Mouse (Mus musculus): ENCODE data around the gene Mlh3. TPM values are rescaled to one million over a fixed set of nuclear protein-coding genes. Genes with fewer than 3 reads are reported as not detected.

The Mlh3 gene
- polyA plus RNA-seq, 1 experiment: 8.1 TPM

DNA sequence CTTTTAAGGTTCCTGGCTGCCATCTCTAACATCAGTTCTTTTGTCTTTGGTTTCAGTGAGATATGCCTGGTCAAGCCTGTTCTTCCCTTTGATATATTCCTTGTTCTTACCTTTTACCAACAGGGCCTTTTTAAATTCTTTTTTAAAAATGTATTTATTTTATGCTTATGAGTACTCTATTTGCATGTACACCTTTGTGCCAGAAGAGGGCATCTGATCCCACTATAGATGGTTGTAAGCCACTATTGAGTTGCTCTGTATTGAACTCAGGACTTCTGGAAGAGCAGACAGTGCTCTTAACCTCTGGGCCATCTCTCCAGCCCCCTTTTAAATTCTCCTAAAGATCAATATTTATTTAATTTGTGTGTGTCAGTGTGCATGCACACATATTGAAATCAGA, 22.5 kb upstream of the Mlh3 start:
- Histone ChIP-seq H3K4me3 (ENCODE audit: insufficient read depth, low read length) (no peak overlapping the region), H3K27ac (ENCODE audit: insufficient read depth, low read depth, low read length) (no peak overlapping the region), H3K4me1 (ENCODE audit: control insufficient read depth, insufficient read depth, low read length) (no peaks in the 10 kb centered on the region)
- TF ChIP-seq POLR2A (IDR thresholded peaks at IDR 0.05; ENCODE audit: borderline replicate concordance, low read depth, low read length) (no peak), CTCF (IDR thresholded peaks at IDR 0.05; ENCODE audit: low read depth, low read length) (no peak)

GRCm38 (mm10) chr12:85292288-85292687, 21.9 kb upstream of the Mlh3 start:
- Histone ChIP-seq H3K4me1 (ENCODE audit: control insufficient read depth, insufficient read depth, low read length) (no peaks in the 10 kb centered on the region), H3K4me3 (ENCODE audit: insufficient read depth, low read length) (no peak overlapping the region), H3K27ac (ENCODE audit: insufficient read depth, low read depth, low read length) (no peak overlapping the region)
- no peak for TF ChIP-seq CTCF (IDR thresholded peaks at IDR 0.05; ENCODE audit: low read depth, low read length)

GRCm38 (mm10) chr12:85291541-85291940, 21.1 kb upstream of the Mlh3 start:
- Histone ChIP-seq H3K27ac (ENCODE audit: insufficient read depth, low read depth, low read length) (no peak overlapping the region), H3K4me1 (ENCODE audit: control insufficient read depth, insufficient read depth, low read length) (no peaks in the 10 kb centered on the region), H3K4me3 (ENCODE audit: insufficient read depth, low read length) (no peak overlapping the region)
- TF ChIP-seq CTCF (IDR thresholded peaks at IDR 0.05; ENCODE audit: low read depth, low read length): no peak
- no peak for TF ChIP-seq POLR2A (IDR thresholded peaks at IDR 0.05; ENCODE audit: borderline replicate concordance, low read depth, low read length)

DNA sequence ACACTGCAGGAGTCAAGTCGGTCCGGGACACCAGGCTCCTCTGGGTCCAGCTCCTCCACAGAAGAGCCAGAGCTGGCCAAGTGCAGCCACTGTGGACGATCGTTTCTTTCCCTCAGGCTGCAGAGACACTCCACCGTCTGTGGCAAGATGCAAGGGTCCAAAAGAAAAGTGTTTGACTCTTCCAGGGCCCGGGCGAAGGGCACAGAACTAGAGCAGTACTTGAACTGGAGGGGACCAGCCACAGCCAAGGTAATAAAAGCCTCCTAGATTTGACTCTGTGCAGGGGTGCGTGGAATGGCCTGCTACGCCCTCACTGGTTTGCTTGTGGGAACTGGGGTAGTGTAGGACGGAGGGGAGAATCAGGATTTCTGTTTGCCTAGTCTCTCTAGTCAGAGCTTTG, 20.2 kb upstream of the Mlh3 start:
- no peak for TF ChIP-seq CTCF (IDR thresholded peaks at IDR 0.05; ENCODE audit: low read depth, low read length)
- no peak for TF ChIP-seq POLR2A (IDR thresholded peaks at IDR 0.05; ENCODE audit: borderline replicate concordance, low read depth, low read length)
- no peak overlapping the region for H3K4me3 ChIP-seq (ENCODE audit: insufficient read depth, low read length)
- no peaks in the 10 kb centered on the region for H3K4me1 ChIP-seq (ENCODE audit: control insufficient read depth, insufficient read depth, low read length)
- H3K27ac ChIP-seq (ENCODE audit: insufficient read depth, low read depth, low read length): no peak overlapping the region

GRCm38 (mm10) chr12:85289157-85290000, 19.0 kb upstream of the Mlh3 start:
- Histone ChIP-seq H3K4me1 (ENCODE audit: control insufficient read depth, insufficient read depth, low read length) (peaks cover 5% of the 10 kb centered on the region), H3K27ac (ENCODE audit: insufficient read depth, low read depth, low read length) (no peak overlapping the region), H3K4me3 (ENCODE audit: insufficient read depth, low read length) (no peak overlapping the region)
- no peak for TF ChIP-seq POLR2A (IDR thresholded peaks at IDR 0.05; ENCODE audit: borderline replicate concordance, low read depth, low read length)
- no peak for TF ChIP-seq CTCF (IDR thresholded peaks at IDR 0.05; ENCODE audit: low read depth, low read length)

- H3K4me1 ChIP-seq (ENCODE audit: control insufficient read depth, insufficient read depth, low read length): peaks cover 6% of the 10 kb centered on the region
- peak within 1 kb of the TSS; percentile 65 for H3K4me3 ChIP-seq (ENCODE audit: insufficient read depth, low read length)
- TF ChIP-seq POLR2A (IDR thresholded peaks at IDR 0.05; ENCODE audit: borderline replicate concordance, low read depth, low read length): no peak
- TF ChIP-seq CTCF (IDR thresholded peaks at IDR 0.05; ENCODE audit: low read depth, low read length): no peak
- no peak within 1 kb of the TSS for H3K27ac ChIP-seq (ENCODE audit: insufficient read depth, low read depth, low read length)
Measured at GRCm38 (mm10) chr12:85288486-85289156, 18.2 kb upstream of the Mlh3 start, which contains the start of gene Zc2hc1c. Gene Zc2hc1c (plus strand): TSS chr12:85288591.

DNA sequence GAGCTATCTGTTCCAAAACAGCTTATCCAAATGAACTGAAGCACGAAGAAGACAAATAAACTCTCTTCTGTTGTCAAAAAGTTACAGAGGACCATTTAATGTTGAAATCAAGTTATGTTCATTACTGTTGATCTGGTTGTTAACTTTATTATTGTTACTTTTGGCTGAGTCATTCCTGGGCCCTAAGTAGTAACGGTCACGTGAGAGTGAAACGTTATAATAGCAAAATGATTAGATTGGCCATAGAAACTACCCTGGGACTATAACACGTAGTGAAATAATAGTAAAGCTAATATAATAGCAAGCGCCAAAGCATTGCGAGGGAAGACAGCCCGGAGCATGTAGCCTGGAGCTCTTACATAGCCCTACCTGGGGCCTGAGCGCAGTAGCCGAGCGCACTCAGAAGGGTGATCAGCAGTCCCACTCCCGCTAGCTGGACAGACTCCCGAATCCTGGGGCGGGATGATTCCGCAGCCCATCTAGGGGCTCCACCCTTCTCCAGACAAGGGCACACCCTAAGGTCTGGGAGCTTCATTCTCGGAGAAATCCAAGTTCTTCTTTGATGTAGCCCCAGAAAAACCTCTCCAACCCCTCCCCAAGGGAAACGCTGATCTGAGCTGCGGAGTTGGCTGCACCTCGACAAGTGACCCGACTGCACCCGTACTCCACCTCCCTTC, 17.5 kb upstream of the Mlh3 start, which contains the start of gene Acyp1:
Gene Acyp1, minus strand, starts transcription at position 630 of the 677 bp plus-strand sequence.
- peaks cover 6% of the 10 kb centered on the region for H3K4me1 ChIP-seq (ENCODE audit: control insufficient read depth, insufficient read depth, low read length)
- TF ChIP-seq POLR2A (IDR thresholded peaks at IDR 0.05; ENCODE audit: borderline replicate concordance, low read depth, low read length) (no peak), CTCF (IDR thresholded peaks at IDR 0.05; ENCODE audit: low read depth, low read length) (no peak)
- H3K27ac ChIP-seq (ENCODE audit: insufficient read depth, low read depth, low read length): no peak within 1 kb of the TSS
- peak within 1 kb of the TSS; percentile 65 for H3K4me3 ChIP-seq (ENCODE audit: insufficient read depth, low read length)

DNA sequence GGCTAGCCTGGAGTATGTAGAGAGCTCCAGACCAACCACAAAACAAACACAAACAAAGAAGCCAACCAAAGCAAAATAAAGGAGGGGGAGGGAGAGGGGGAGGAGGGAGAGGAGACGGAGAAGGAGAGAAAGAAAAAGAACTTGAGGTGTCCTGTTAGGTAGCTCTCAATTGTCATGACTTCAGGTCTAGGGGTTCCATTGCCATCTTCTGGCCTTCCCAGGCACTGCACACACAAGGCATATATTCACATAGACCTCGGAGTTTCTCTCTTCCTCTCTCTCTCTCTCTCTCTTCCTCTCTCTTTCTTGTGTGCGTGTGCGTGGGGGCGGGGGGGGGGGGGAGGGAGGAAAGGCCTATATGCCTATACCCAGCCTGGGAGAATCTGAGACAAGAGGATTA, 16.5 kb upstream of the Mlh3 start:
- peaks cover 6% of the 10 kb centered on the region for H3K4me1 ChIP-seq (ENCODE audit: control insufficient read depth, insufficient read depth, low read length)
- H3K27ac ChIP-seq (ENCODE audit: insufficient read depth, low read depth, low read length): no peak overlapping the region
- TF ChIP-seq POLR2A (IDR thresholded peaks at IDR 0.05; ENCODE audit: borderline replicate concordance, low read depth, low read length): no peak
- TF ChIP-seq CTCF (IDR thresholded peaks at IDR 0.05; ENCODE audit: low read depth, low read length): no peak
- H3K4me3 ChIP-seq (ENCODE audit: insufficient read depth, low read length): no peak overlapping the region

DNA sequence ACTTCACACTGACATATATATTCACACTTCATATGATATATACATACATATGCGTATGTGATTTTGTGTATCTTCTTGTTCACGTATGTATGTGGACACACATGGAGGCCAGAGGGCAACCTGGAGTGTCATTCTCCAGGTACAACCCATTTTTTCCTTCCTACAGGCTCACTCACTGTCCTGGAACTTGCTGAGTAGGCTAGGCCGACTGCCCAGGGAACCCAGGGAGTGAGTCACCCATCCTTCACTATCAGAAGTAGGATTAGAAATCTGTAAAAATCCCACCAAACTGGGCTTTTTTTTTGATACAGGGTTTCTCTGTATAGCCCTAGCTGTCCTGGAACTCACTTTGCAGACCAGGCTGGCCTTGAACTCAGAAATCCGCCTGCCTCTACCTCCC, 14.6 kb upstream of the Mlh3 start:
- Histone ChIP-seq H3K27ac (ENCODE audit: insufficient read depth, low read depth, low read length) (no peak overlapping the region), H3K4me1 (ENCODE audit: control insufficient read depth, insufficient read depth, low read length) (peaks cover 6% of the 10 kb centered on the region), H3K4me3 (ENCODE audit: insufficient read depth, low read length) (no peak overlapping the region)
- TF ChIP-seq POLR2A (IDR thresholded peaks at IDR 0.05; ENCODE audit: borderline replicate concordance, low read depth, low read length): no peak
- no peak for TF ChIP-seq CTCF (IDR thresholded peaks at IDR 0.05; ENCODE audit: low read depth, low read length)
